Mouse (Mus musculus) lung, embryonic 14.5 days (tissue): ENCODE results near the gene Cdk19. TPM values are rescaled to one million over a fixed set of nuclear protein-coding genes. Genes with fewer than 3 reads are reported as not detected.
A peak's percentile ranks its signal among the peaks of the same experiment; 100 is the strongest.
"Not testable (repeated sequence)": the region's sequence is repeated elsewhere in the genome, so short reads cannot be mapped to it uniquely, and the experiment has no call there.

Experiments
- ATAC-seq: fragments of 200-750 bp; cut with Nextera tagmentation; 2 replicates; pipeline ENCODE4 v1.8.0; 2017; ENCODE audit warnings: mild to moderate bottlenecking, moderate TSS enrichment, moderate library complexity; ENCODE audit not compliant: insufficient read depth
- DNase-seq: peaks from one replicate; pipeline ENCODE4 v3.0.0-alpha.2; 2015
- H3K27ac ChIP-seq: fragments of 300-500 bp; sonication (generic); 2 replicates; pipeline ENCODE4 v1.5.1; 2014; ENCODE audit warnings: low read depth, mild to moderate bottlenecking, moderate library complexity
- H3K27me3 ChIP-seq: fragments of 300-500 bp; sonication (generic); 2 replicates; pipeline ENCODE4 v1.6.1; 2014; ENCODE audit warnings: low read length, control low read depth; ENCODE audit not compliant: insufficient read depth
- H3K36me3 ChIP-seq: fragments of 300-500 bp; sonication (generic); 2 replicates; pipeline ENCODE4 v1.6.1; 2014; ENCODE audit warnings: control low read depth; ENCODE audit not compliant: insufficient read depth
- H3K4me1 ChIP-seq: fragments of 300-500 bp; sonication (generic); 2 replicates; pipeline ENCODE4 v1.6.1; 2014; ENCODE audit warnings: antibody characterized with exemption, control low read depth; ENCODE audit not compliant: insufficient read depth
- H3K4me2 ChIP-seq: fragments of 300-500 bp; sonication (generic); 2 replicates; pipeline ENCODE4 v1.6.1; 2014; ENCODE audit warnings: mild to moderate bottlenecking
- H3K4me3 ChIP-seq: fragments of 300-500 bp; sonication (generic); 2 replicates; pipeline ENCODE4 v1.5.1; 2014; ENCODE audit warnings: low read depth, low read length
- H3K9ac ChIP-seq: fragments of 300-500 bp; sonication (generic); 2 replicates; pipeline ENCODE4 v1.6.1; 2014
- H3K9me3 ChIP-seq: fragments of 300-500 bp; sonication (generic); 2 replicates; pipeline ENCODE4 v1.6.1; 2016; ENCODE audit warnings: low read depth, low read length, control low read depth
- CTCF ChIP-seq: IDR thresholded peaks from 2 replicates; pipeline ENCODE4 v1.5.1; 2016; ENCODE audit warnings: antibody characterized with exemption, low read depth
- WGBS: fragments of 180-500 bp; shearing (Covaris S2); extraction: QIAGEN DNeasy Blood & Tissue Kit; methylation state at CpG from one replicate; pipeline ENCODE4 v1.1.7; 2014; 5-methylcytosine and 5-hydroxymethylcytosine counted together
- polyA plus RNA-seq: library from polyadenylated mRNA; unstranded; fragments of >200 nt; fragmentation: Nextera tagmentation; extraction: Ambion mirVana; gene quantifications from 2 replicates; pipeline ENCODE4 v1.2.1, GENCODE M21; 2014

Cdk19 gene
- polyA plus RNA-seq, 1 experiment from 2014 or later = 10.6 TPM

- 37% methylated on average over 7 of the region's 7 CpGs for WGBS
- H3K4me2 ChIP-seq = 0 out of 2 replicates have a peak overlapping the region, but pooled peaks have one; percentile 10
- no peaks in the 10 kb centered on the region for H3K27me3 ChIP-seq
- H3K36me3 ChIP-seq = no peaks in the 10 kb centered on the region
- H3K9ac ChIP-seq = no peak overlapping the region
- no peaks in the 10 kb centered on the region for H3K9me3 ChIP-seq
- H3K27ac ChIP-seq = peak overlapping the region; percentile 46; the same call in 1 of the 2 replicates
- H3K4me3 ChIP-seq = no peak overlapping the region
- TF ChIP-seq CTCF = no peak
- H3K4me1 ChIP-seq = peaks cover 7% of the 10 kb centered on the region; the same call in 1 of the 2 replicates
- peak; percentile 88 for DNase-seq
- ATAC-seq = peak; percentile 81
These were observed 77.6 kb downstream of the Cdk19 start for GRCm38 (mm10) chr10:40416944-40417343.

GRCm38 (mm10) chr10:40419841-40420240 is 80.5 kb downstream of the Cdk19 start:
- ATAC-seq = no peak
- no peak for DNase-seq
- Histone ChIP-seq H3K9me3 (no peaks in the 10 kb centered on the region), H3K4me1 (peaks cover 7% of the 10 kb centered on the region; the same call in 1 of the 2 replicates), H3K4me3 (no peak overlapping the region), H3K4me2 (no peak overlapping the region), H3K9ac (no peak overlapping the region), H3K36me3 (no peaks in the 10 kb centered on the region), H3K27me3 (no peaks in the 10 kb centered on the region), H3K27ac (no peak overlapping the region)
- 64% methylated on average over 4 of the region's 4 CpGs for WGBS
- TF ChIP-seq CTCF = no peak

- Histone ChIP-seq H3K4me1 (peaks cover 15% of the 10 kb centered on the region), H3K36me3 (no peaks in the 10 kb centered on the region), H3K4me2 (no peak overlapping the region), H3K4me3 (no peak overlapping the region), H3K27ac (no peak overlapping the region), H3K27me3 (no peaks in the 10 kb centered on the region), H3K9ac (no peak overlapping the region), H3K9me3 (no peaks in the 10 kb centered on the region)
- ATAC-seq (no peak), DNase-seq (no peak)
- TF ChIP-seq CTCF = no peak
- WGBS = 66% methylated on average over 2 of the region's 2 CpGs
These were observed 81.3 kb downstream of the Cdk19 start for GRCm38 (mm10) chr10:40420703-40421102.

GRCm38 (mm10) chr10:40421724-40422123 is 82.4 kb downstream of the Cdk19 start:
- H3K9ac ChIP-seq = no peak overlapping the region
- WGBS = 72% methylated on average over 2 of the region's 2 CpGs
- no peak overlapping the region for H3K27ac ChIP-seq
- no peaks in the 10 kb centered on the region for H3K27me3 ChIP-seq
- H3K4me1 ChIP-seq = peaks cover 12% of the 10 kb centered on the region
- no peak overlapping the region for H3K4me2 ChIP-seq
- ATAC-seq = no peak
- no peaks in the 10 kb centered on the region for H3K9me3 ChIP-seq
- no peak overlapping the region for H3K4me3 ChIP-seq
- no peak for TF ChIP-seq CTCF
- no peak for DNase-seq
- H3K36me3 ChIP-seq = no peaks in the 10 kb centered on the region

DNA sequence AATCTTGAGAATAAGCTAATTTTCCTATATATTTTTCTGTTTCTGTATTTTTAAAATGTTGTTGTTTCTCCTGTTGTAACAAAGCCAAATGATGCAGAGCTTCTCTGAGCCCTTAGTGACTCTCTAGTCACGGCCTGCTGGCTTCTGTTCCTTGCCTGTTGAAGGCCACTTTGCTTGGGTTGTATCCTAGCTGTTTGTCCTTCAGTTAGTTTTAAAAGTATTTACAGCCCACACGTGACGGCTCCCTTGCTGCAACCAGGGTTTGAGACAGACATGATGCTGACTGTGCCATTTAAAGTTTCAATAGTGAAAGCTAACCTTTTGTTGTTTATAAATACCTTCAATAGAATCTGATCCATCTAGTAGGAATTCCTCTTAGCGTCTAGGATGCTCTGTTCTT is 83.3 kb downstream of the Cdk19 start:
- H3K9ac ChIP-seq = no peak overlapping the region
- ATAC-seq (no peak), DNase-seq (no peak)
- H3K27ac ChIP-seq = no peak overlapping the region
- H3K4me1 ChIP-seq = peaks cover 9% of the 10 kb centered on the region; the same call in 1 of the 2 replicates
- no peak overlapping the region for H3K4me3 ChIP-seq
- no peak overlapping the region for H3K4me2 ChIP-seq
- H3K27me3 ChIP-seq = no peaks in the 10 kb centered on the region
- 49% methylated on average over 4 of the region's 4 CpGs for WGBS
- H3K36me3 ChIP-seq = no peaks in the 10 kb centered on the region
- TF ChIP-seq CTCF = no peak
- no peaks in the 10 kb centered on the region for H3K9me3 ChIP-seq

DNA sequence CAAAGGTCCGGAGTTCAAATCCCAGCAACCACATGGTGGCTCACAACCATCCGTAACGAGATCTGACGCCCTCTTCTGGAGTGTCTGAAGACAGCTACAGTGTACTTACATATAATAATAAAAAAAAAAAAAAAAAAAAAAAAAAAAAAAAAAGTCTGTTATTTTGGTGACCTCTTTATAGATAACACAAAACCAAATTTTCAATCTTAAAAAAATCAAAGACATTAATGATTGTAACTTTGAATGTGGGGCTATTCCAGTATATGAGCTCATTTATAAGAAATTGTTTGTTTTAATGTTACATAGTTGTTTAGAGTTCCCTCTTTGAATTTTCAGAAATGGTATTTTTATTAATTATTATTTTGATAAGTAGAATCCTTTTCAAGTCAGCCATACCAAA is 85.1 kb downstream of the Cdk19 start:
- H3K9me3 ChIP-seq, H3K4me2 ChIP-seq, H3K27ac ChIP-seq, H3K27me3 ChIP-seq, ATAC-seq, H3K36me3 ChIP-seq, H3K9ac ChIP-seq, DNase-seq, H3K4me1 ChIP-seq, H3K4me3 ChIP-seq: not testable (repeated sequence)
- 66% methylated on average over 4 of the region's 4 CpGs for WGBS

DNA sequence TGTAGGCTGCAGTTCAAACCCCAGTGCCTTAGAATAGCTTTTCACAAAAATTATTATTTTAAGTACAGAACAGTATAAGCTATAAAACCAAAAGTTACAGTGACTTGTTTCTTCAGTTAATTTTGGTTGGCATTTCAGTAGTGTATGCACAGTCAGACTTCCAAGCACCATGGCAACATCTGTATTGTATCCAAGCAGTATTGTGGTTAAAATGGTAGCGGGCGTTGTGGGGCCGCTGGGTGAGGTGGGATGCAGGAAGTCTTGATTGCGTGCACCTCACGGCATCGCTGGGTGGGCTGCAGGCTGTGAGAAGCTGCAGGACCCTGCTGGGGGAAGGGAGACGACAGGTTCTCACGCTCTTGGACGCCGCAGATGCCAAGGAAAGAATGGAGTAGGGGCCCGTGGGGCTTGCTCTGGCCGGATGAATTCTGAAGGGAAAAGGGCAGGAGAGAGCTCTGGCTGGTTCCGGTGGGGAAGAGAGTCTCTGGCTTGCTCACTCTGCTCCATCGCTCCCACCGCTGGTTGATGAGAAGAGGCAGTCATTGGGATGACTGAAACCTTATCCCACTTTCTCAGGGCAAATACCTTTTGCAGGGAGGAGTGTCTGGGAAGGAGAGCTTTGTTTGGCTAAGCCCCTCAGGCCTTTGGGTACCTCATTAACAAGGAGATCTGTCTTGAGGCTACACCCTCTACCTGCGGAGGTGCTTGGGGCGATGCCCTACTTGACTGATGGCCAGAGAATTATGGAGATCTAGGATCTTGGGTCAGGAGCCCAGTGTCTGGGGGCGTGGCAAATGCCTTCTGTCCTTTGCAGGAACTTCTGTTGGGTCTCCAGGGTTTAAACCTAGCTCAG is 86.1 kb downstream of the Cdk19 start:
- no peak for DNase-seq
- Histone ChIP-seq H3K4me2 (peak overlapping the region; percentile 50), H3K4me1 (peaks cover 8% of the 10 kb centered on the region; the same call in 1 of the 2 replicates), H3K36me3 (no peaks in the 10 kb centered on the region), H3K27me3 (no peaks in the 10 kb centered on the region), H3K9ac (no peak overlapping the region), H3K27ac (no peak overlapping the region), H3K4me3 (no peak overlapping the region), H3K9me3 (no peaks in the 10 kb centered on the region)
- ATAC-seq = no peak
- 26% methylated on average over 18 of the region's 18 CpGs for WGBS
- TF ChIP-seq CTCF = no peak
